Mouse (Mus musculus) liver, adult (tissue): ENCODE data around the gene Slc5a11.

Experiments used
- GATA4 ChIP-seq: IDR thresholded peaks from 2 replicates; pipeline ENCODE4 v1.6.1; 2014; ENCODE audit warnings: mild to moderate bottlenecking, low read length; ENCODE audit not compliant: insufficient replicate concordance

The Slc5a11 gene

GRCm38 (mm10) chr7:123240064-123240463 lies 25.5 kb downstream of the Slc5a11 start:
- TF ChIP-seq GATA4: no peak

DNA sequence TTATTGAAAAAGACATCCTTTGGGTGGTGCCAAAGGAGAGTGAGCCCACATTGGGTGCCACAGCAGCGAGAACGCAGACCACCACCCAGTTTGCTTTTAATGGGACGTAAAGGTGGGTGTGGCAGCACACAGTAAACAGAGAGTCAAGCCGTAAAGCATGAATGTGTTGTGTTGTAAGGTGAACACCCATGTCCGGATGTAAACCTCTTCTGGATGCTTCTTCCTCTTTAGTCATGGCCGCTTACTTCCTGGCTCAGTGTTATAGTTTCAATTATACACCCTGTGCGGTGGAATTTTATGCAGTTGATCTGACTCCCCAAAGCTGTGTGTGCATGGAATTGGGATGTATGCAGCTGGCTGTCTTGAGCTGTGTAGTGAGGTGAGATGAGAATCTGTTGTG lies 27.7 kb downstream of the Slc5a11 start:
- TF ChIP-seq GATA4: no peak

DNA sequence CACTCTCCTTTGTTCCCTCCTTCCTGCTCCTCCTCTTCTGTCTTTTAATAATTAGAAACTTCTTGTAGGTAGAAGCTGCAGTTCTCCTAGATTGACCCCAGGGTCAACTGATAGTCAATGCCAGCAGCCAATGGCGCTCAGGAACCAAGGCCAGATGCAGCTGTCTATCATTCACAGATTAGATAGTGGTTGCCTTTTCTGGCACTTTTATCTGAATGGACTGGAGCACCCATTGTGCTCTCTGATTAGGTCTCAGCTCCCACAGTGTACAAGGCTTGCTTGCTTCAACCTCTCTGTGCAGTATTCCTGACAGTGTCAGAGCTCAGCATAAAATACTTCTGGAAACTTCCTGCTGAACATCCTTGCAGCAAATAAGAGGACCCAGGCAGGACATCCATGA lies 30.3 kb downstream of the Slc5a11 start:
- peak; percentile 72 for TF ChIP-seq GATA4

GRCm38 (mm10) chr7:123246504-123247084 lies 32.0 kb downstream of the Slc5a11 start:
- TF ChIP-seq GATA4: no peak

DNA sequence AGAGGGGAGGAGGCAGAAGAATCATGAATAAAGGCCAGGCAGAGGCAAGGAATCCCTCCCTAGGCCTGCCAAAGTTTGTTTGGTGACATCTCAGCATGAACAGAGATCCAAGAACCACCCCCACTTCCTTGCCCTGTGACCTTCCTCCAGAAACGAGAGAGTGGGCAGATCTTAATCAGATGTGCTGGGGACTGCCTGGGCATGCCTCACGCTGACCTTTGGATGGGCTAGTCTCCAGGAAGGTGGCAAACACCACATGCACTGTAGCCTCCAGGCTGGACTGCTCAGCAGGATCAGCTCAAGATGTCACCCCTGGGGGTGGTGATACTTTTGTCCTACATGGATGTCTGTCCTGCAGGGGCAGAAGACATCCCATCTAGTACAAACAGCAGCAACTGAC lies 33.6 kb downstream of the Slc5a11 start:
- no peak for TF ChIP-seq GATA4

DNA sequence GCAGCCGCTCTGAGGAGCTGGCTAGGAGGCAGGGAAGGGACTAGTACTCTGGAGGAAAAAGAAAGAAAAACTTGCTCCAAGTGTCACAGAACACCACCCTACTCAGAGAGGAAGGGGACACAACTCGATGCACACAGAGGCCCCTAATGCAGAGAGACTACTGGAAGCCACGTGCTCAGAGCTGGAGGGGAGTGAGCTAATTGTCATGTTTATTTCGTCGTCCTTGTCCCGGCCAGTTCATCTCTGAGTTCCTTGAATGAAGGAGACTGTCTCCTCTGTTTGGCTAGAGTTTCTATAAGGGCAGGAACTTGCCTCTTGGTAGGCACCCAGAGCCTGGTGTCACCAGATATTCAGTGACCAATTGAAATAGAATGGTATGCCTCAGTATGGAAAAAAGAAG lies 36.8 kb downstream of the Slc5a11 start:
- no peak for TF ChIP-seq GATA4

GRCm38 (mm10) chr7:123253396-123253795 lies 38.8 kb downstream of the Slc5a11 start:
- no peak for TF ChIP-seq GATA4

- no peak for TF ChIP-seq GATA4
These were observed 39.8 kb downstream of the Slc5a11 start for GRCm38 (mm10) chr7:123254196-123254970.

DNA sequence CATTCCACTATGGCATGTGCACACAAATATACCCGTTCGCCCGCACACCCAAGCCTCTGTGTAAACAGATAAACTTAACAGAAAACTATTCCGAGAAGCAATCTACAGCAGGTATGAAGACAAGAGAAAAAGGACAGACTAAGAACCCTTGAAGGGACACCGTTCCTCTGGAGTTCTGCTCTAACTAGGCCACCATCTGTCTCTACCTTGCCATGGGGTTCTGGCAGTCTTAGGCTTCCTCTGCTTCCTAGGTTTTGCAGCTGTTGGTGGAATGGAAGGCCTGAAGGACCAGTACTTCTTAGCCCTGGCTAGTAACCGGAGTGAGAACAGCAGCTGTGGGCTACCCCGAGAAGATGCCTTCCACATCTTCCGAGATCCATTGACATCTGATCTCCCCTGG lies 43.5 kb downstream of the Slc5a11 start:
- TF ChIP-seq GATA4: no peak

GRCm38 (mm10) chr7:123273056-123273455 lies 58.5 kb downstream of the Slc5a11 start:
- no peak for TF ChIP-seq GATA4

DNA sequence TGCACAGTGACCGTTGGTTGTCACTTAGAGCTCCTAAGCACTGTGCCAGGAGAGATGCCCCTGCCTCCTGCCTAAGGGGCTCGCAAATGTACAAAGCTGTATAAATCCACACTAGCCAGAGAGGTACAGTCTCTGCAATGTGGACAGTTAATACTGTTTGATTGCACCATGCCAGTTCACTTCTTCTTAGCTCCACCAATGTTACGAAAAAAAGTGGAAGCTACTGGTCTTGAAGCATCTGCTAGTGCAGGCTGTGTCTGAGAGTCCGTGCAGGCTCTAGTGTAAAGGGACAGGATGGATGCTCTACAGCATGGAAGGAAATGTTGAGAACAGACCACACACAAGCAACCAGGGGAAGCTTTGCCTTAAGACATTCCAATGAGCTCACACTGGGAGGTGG lies 62.0 kb downstream of the Slc5a11 start:
- no peak for TF ChIP-seq GATA4

GRCm38 (mm10) chr7:123279797-123280196 lies 65.2 kb downstream of the Slc5a11 start:
- TF ChIP-seq GATA4: no peak

DNA sequence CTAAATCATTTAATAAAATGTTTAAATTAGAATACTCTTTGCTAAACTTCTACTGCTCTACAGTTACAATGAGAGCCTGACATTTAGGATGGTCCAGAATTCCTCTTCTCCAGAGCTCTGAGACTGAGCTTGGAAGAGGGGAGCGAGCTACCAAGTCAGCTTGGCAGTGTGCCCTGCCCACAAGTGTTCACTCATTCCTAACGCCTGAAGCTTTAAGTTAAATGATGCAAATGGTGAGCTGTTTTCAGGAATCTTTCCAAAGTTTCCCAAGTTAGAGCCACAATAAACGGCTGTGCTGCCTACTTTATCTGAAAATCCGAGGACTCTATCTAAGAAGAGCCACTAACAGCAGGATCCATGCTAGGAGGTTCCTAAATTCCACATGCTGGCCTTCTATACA lies 69.2 kb downstream of the Slc5a11 start:
- no peak for TF ChIP-seq GATA4

DNA sequence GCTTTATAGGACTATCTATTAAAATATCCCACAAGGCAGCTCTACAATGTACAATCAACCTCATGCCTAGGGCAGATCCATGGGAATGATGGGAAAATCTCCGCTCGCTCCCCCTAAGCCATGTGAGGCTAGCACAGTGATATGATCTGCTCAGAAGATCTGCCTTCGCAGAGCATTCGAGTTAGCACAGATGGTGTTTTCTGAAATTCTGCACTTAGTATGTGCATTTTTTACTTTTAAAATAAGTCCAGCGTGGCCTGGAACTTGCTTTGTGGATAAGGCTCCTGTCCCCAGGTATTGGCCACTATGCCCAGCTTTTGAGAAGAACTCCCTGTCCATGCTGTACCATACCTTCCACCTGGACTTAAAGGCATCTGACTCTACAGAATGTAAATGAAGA lies 71.3 kb downstream of the Slc5a11 start:
- TF ChIP-seq GATA4: no peak

GRCm38 (mm10) chr7:123287903-123288302 lies 73.3 kb downstream of the Slc5a11 start:
- no peak for TF ChIP-seq GATA4

GRCm38 (mm10) chr7:123289176-123289575 lies 74.6 kb downstream of the Slc5a11 start:
- no peak for TF ChIP-seq GATA4

DNA sequence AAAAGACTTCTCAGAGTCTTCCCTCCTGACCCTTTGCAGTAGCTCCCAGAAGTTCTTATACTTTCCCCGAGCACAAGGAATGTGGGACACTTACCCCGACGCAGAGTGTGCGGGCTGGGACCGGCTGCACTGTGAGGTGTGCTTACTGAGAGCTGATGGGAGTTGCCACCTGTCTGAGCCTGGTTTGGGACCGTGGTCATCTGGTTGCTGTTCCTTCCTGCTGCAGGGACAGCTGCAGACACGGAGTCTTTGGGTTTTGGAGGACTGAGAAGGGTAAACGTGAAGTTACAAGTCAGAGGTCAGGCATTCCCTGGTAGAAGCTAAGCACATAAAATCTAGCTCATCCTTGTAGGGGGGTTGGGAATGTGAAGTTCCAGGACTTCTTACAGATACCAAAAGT lies 77.4 kb downstream of the Slc5a11 start:
- no peak for TF ChIP-seq GATA4
